Mouse (Mus musculus): ENCODE results near the gene Akt3. TPM values are rescaled to one million over a fixed set of nuclear protein-coding genes. Genes with fewer than 3 reads are reported as not detected.

Gene Akt3
- polyA plus RNA-seq, 1 experiment from 2014 or later, result 9.8 TPM

DNA sequence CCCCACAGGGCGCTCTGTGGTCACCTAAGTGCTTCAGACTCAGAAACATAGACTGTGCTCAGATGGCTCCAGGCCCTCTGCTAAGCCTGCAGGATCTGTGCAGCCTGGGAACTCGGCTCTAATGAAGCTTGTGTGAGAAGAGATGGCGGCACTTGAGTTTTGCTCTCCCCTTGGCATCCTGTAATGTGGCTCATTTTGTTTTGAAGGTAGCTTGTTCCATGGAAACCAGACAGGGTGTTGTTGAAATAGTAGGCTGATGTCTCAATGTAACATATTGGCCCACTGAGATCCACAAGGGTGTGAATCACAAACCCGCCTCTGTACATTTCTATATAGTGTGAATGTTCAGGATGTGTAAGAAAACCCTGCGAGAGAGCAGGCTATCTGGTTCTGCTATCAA, 277.9 kb downstream of the Akt3 start:
- Histone ChIP-seq H3K27me3 (no peaks in the 10 kb centered on the region), H3K4me2 (replicated peaks) (no peak overlapping the region), H3K4me1 (peaks cover 2% of the 10 kb centered on the region), H3K27ac (no peak overlapping the region), H3K4me3 (no peak overlapping the region), H3K36me3 (no peaks in the 10 kb centered on the region), H3K9ac (no peak overlapping the region), H3K9me3 (no peaks in the 10 kb centered on the region)
- WGBS, result 88% methylated on average over 5 of the region's 5 CpGs
- no peak for ATAC-seq (ENCODE audit: insufficient number of reproducible peaks, insufficient read depth, low FRiP score, low TSS enrichment)

DNA sequence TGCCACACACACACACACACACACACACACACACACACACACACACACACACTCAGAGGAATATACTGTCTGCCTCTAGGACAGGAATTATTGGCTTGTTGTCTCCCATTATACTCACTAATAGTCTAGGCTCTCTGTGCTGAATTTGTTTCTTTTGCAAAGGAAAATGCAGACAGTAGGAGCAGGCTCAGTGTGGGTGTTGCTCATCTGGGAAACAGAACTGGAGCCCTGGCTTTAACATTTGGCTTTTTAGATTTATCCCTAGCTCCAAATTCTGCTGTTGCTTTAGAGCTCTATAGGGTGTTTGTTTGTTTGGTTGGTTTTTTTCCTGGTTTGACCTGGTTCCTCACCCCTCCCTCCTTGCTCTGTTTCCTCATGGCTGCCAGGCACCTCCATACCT, 278.8 kb downstream of the Akt3 start:
- H3K9ac ChIP-seq, result no peak overlapping the region
- H3K4me3 ChIP-seq, result no peak overlapping the region
- H3K4me2 ChIP-seq (replicated peaks), result no peak overlapping the region
- no peaks in the 10 kb centered on the region for H3K36me3 ChIP-seq
- ATAC-seq (ENCODE audit: insufficient number of reproducible peaks, insufficient read depth, low FRiP score, low TSS enrichment), result no peak
- H3K27me3 ChIP-seq, result no peaks in the 10 kb centered on the region
- H3K4me1 ChIP-seq, result no peaks in the 10 kb centered on the region
- no peak overlapping the region for H3K27ac ChIP-seq
- H3K9me3 ChIP-seq, result no peaks in the 10 kb centered on the region

DNA sequence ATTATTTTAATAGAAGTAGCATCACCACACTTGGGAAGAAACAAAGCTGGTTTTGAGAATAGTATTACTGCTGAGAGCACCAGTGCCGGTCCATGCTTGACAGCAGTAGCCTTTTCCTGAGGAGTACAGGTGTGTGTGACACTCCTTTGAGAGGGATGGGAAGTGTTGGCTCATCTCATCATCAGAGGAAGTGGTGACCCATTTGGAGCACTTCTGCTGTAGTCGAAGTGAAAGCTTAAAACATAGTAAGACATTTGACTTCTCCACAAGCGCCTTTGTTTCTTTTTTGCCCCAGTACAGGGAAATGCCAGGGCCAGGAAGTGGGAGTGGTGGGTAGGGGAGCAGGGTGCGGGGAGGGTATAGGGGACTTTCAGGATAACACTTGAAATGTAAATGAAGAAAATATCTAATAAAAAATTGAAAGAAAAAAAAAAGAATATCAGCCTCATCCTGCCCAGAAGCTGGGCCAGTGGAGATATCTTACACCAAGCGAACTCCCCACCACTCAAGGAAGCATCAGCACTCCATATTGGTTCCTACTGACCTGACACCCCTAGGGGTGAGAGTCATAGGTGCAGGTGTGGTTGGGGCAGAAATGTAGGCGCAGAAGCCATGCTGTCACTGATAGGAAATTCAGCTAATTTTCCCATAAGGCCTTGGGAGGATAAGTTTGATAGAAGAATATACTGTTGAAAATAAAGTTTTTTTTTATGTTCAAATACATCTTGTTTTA, 284.5 kb downstream of the Akt3 start:
- H3K9ac ChIP-seq, result no peak overlapping the region
- H3K4me3 ChIP-seq, result no peak overlapping the region
- no peaks in the 10 kb centered on the region for H3K27me3 ChIP-seq
- H3K27ac ChIP-seq, result no peak overlapping the region
- H3K4me2 ChIP-seq (replicated peaks), result no peak overlapping the region
- ATAC-seq (ENCODE audit: insufficient number of reproducible peaks, insufficient read depth, low FRiP score, low TSS enrichment), result no peak
- no peaks in the 10 kb centered on the region for H3K4me1 ChIP-seq
- 79% methylated on average over 6 of the region's 6 CpGs for WGBS
- H3K9me3 ChIP-seq, result no peaks in the 10 kb centered on the region
- H3K36me3 ChIP-seq, result no peaks in the 10 kb centered on the region

DNA sequence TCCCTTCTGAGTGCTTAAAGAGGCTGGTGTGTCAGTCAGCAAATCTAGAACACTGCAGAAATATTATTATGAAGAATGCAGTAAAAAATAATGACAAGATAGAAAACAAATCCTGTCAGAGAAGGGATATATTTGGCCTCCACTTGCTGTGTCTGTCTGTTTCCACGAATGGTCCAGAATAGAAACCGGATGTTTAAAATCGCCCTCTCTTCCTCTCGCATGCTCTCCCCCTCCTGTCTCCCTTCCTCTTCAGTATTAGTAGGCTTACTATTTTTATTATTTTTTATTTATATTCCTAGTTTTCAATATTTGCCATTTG, 286.6 kb downstream of the Akt3 start:
- Histone ChIP-seq H3K27me3 (no peaks in the 10 kb centered on the region), H3K36me3 (no peaks in the 10 kb centered on the region), H3K4me3 (no peak overlapping the region), H3K27ac (no peak overlapping the region), H3K4me2 (replicated peaks) (no peak overlapping the region), H3K9me3 (no peaks in the 10 kb centered on the region), H3K4me1 (no peaks in the 10 kb centered on the region), H3K9ac (no peak overlapping the region)
- WGBS, result 75% methylated on average over 4 of the region's 4 CpGs
- ATAC-seq (ENCODE audit: insufficient number of reproducible peaks, insufficient read depth, low FRiP score, low TSS enrichment), result no peak

DNA sequence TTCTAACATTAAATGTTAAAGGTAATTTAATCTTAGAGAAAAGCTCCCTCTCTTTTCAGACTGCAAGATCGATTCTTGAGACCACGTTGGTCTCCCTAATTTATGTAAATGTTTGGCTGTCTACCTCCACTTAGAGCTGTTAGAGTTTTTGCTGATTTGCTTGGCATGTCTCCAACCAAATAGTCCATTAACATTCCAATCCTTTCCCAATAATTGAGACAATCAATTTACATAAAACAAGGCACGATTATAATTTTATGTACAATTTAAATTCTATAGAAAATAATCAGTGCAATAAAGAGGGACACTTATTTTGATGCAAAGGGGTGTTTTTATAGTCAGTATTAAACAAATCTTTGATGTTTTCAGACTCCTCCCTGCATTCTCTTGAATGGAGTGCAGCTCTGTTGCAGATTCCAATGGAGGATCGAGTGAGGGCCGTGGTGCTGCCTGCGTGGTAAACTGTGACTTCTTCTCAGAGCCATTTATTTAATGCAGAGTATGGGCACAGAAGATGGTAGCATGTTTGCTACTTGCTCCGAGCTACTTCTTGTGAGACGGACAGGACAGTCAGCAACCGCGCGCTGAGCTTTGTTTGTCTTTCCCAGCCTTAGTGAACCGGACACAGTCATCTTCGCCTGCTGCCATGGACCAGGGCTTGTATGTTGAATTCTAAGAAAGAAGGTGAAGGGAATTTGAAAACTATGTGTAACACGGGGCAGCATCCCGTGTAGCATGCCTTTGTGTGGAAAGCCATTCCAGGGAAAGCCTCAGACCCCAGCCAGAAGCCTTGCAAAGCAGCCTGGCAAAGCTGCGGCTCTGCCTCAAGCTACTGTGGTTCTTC, 287.1 kb downstream of the Akt3 start:
- H3K4me3 ChIP-seq, result no peak overlapping the region
- 75% methylated on average over 16 of the region's 16 CpGs for WGBS
- no peak overlapping the region for H3K4me2 ChIP-seq (replicated peaks)
- H3K27me3 ChIP-seq, result no peaks in the 10 kb centered on the region
- H3K36me3 ChIP-seq, result no peaks in the 10 kb centered on the region
- no peaks in the 10 kb centered on the region for H3K9me3 ChIP-seq
- H3K27ac ChIP-seq, result no peak overlapping the region
- H3K4me1 ChIP-seq, result no peaks in the 10 kb centered on the region
- no peak for ATAC-seq (ENCODE audit: insufficient number of reproducible peaks, insufficient read depth, low FRiP score, low TSS enrichment)
- no peak overlapping the region for H3K9ac ChIP-seq

Other genes starting within 250 kb of the Akt3 start
- 3.5 and 3.6 TPM in 2 replicates for gene Zbtb18, start 184.1 kb upstream of the Akt3 start, polyA plus RNA-seq (2016; fragmentation: Nextera tagmentation; extraction: Ambion mirVana)